Mouse (Mus musculus) activated CD4-positive, CD25-positive, alpha-beta regulatory T cell, adult 4 months (primary cell): Measurements from ENCODE around the gene Zfp992. TPM values are rescaled to one million over a fixed set of nuclear protein-coding genes. Genes with fewer than 3 reads are reported as not detected.

Source experiments
- polyA plus RNA-seq, 2 experiments: library from polyadenylated mRNA; unstranded; fragments of 100-300 nt; shearing (Covaris generic); gene quantifications; one replicate each; pipeline ENCODE4 v1.2.1; 2017

Zfp992 gene
- polyA plus RNA-seq, 2 experiments from 2014 or later, result 2.3 to 3.0 TPM

Other genes with a start within 250 kb of the Zfp992 start
- under 1 TPM in 1 of 2 experiments, not detected in 1; 0.15 TPM for gene Zfp981, start 53.0 kb downstream of the Zfp992 start, polyA plus RNA-seq
- gene Zfp993, start 161.9 kb downstream of the Zfp992 start, polyA plus RNA-seq, result 10 to 100 TPM in 1 of 2 experiments, 1 to 10 TPM in 1; 3.0 to 11.9 TPM